In genomic region chr8:47849842-47850241, GRCm38 (mm10) we compare ENCODE assay signal across 16 mouse cellular contexts. TPM values are rescaled to one million over a fixed set of nuclear protein-coding genes. Genes with fewer than 3 reads are reported as not detected.
A peak's percentile ranks its signal among the peaks of the same experiment; 100 is the strongest.
DNase-seq lines count a peak whose midpoint lies in the region; ATAC-seq and TF ChIP-seq lines count a peak whose summit lies in the region.
"Had no signal": no experiment of that assay in that cellular context is flagged by ENCODE, and none has a peak within 500 bp of the region (broad histone marks: within the 10 kb centered on the region; RNA-seq: fewer than 3 reads in every experiment).

No protein-coding gene starts in this region.

- no peaks in the 10 kb centered on the region for H3K79me2 ChIP-seq in liver, adult 2 months (ENCODE audit: control insufficient read depth, insufficient read depth, low read length)

- 87% methylated on average over 8 of the region's 8 CpGs for WGBS in liver, adult 2 months
- WGBS in liver, embryonic 12.5 days (ENCODE audit: insufficient replicate concordance), result 67% methylated on average over 8 of the region's 8 CpGs
- WGBS in intestine, embryonic 15.5 days, result 78% methylated on average over 8 of the region's 8 CpGs

- no peak for TF ChIP-seq POLR2A in liver, adult 2 months (IDR thresholded peaks at IDR 0.05; ENCODE audit: extremely low read depth, insufficient read depth, low read length)

- H3K4me1 ChIP-seq in liver, adult 2 months (ENCODE audit: control insufficient read depth, insufficient read depth, low read length), result no peaks in the 10 kb centered on the region
- peaks cover 10% of the 10 kb centered on the region for H3K4me1 ChIP-seq in liver, embryonic 12.5 days
- H3K4me1 ChIP-seq in E14TG2a.4 (replicated peaks; ENCODE audit: low read depth, low read length), result peaks cover 37% of the 10 kb centered on the region
- H3K4me1 ChIP-seq in intestine, embryonic 15.5 days (replicated peaks), result peaks cover 16% of the 10 kb centered on the region; the same call in 1 of the 2 replicates

- H3K4me2 ChIP-seq in liver, embryonic 12.5 days, result no peak overlapping the region
- H3K4me2 ChIP-seq in intestine, embryonic 15.5 days (replicated peaks), result no peak overlapping the region

- peak; percentile 46 for TF ChIP-seq CTCF in liver, adult 2 months (IDR thresholded peaks at IDR 0.05; ENCODE audit: low read depth, low read length)
- TF ChIP-seq CTCF in E14TG2a.4 (conservative IDR thresholded peaks at IDR 0.05; ENCODE audit: low read length), result peak; percentile 39

- DNase-seq in CD4-positive, CD25-positive, alpha-beta regulatory T cell, adult 2 months (ENCODE audit: low read depth, low spot score), result peak; percentile 20
- no peak for DNase-seq in liver, adult 2 months (ENCODE audit: extremely low read depth, low read depth, low spot score)
- DNase-seq in natural killer cell, adult 2 months (ENCODE audit: low spot score in 2 of 2), result peak; percentile 7 to 20
- no peak for DNase-seq in right cerebral cortex, postnatal 10 days (ENCODE audit: low spot score in 2 of 2)
- DNase-seq: adrenal gland, postnatal 14 days; cerebellum, postnatal 10 days; left cerebral cortex, postnatal 4 days had no signal

- H3K9me3 ChIP-seq in liver, embryonic 12.5 days (replicated peaks), result no peaks in the 10 kb centered on the region
- H3K9me3 ChIP-seq in E14TG2a.4 (ENCODE audit: low read length), result no peaks in the 10 kb centered on the region
- no peaks in the 10 kb centered on the region for H3K9me3 ChIP-seq in intestine, embryonic 15.5 days

- H3K9ac ChIP-seq in liver, adult 2 months (ENCODE audit: low read depth, low read length), result no peak overlapping the region
- H3K9ac ChIP-seq in liver, embryonic 12.5 days, result no peak overlapping the region
- H3K9ac ChIP-seq in intestine, embryonic 15.5 days, result no peak overlapping the region

- H3K36me3 ChIP-seq in liver, adult 2 months (ENCODE audit: control insufficient read depth, insufficient read depth, low read length), result peaks cover 22% of the 10 kb centered on the region
- H3K36me3 ChIP-seq in liver, embryonic 12.5 days, result peaks cover 45% of the 10 kb centered on the region
- H3K36me3 ChIP-seq in E14TG2a.4 (ENCODE audit: insufficient read depth, low read length), result peaks cover 50% of the 10 kb centered on the region
- peaks cover 25% of the 10 kb centered on the region for H3K36me3 ChIP-seq in intestine, embryonic 15.5 days

- H3K4me3 ChIP-seq in liver, adult 2 months (ENCODE audit: insufficient read depth, low read depth, low read length), result no peak overlapping the region
- H3K4me3 ChIP-seq in liver, embryonic 12.5 days, result no peak overlapping the region
- H3K4me3 ChIP-seq in E14TG2a.4 (replicated peaks; ENCODE audit: low read length), result no peak overlapping the region
- no peak overlapping the region for H3K4me3 ChIP-seq in intestine, embryonic 15.5 days (replicated peaks)

- ATAC-seq in CD4-positive, CD25-positive, alpha-beta regulatory T cell, adult 4 months, result no peak
- no peak for ATAC-seq in liver, embryonic 12.5 days
- ATAC-seq in intestine, embryonic 15.5 days, result no peak

- no peak overlapping the region for H3K27ac ChIP-seq in liver, adult 2 months (replicated peaks; ENCODE audit: insufficient read depth, low read depth, low read length)
- no peak overlapping the region for H3K27ac ChIP-seq in liver, embryonic 12.5 days
- H3K27ac ChIP-seq in intestine, embryonic 15.5 days, result no peak overlapping the region

- H3K27me3 ChIP-seq in liver, adult 2 months (ENCODE audit: control insufficient read depth, insufficient read depth, low read length), result no peaks in the 10 kb centered on the region
- no peaks in the 10 kb centered on the region for H3K27me3 ChIP-seq in liver, embryonic 12.5 days (replicated peaks)
- no peaks in the 10 kb centered on the region for H3K27me3 ChIP-seq in E14TG2a.4 (ENCODE audit: insufficient read depth, low read length)
- H3K27me3 ChIP-seq in intestine, embryonic 15.5 days (replicated peaks), result no peaks in the 10 kb centered on the region

RNA-seq across cellular contexts. Expression of gene Cldn22, which starts 25.6 kb away (rescaled TPM):
- polyA plus RNA-seq in CD4-positive, CD25-positive, alpha-beta regulatory T cell, adult 4 months (2017; shearing (Covaris generic)), result not detected
- total RNA-seq in liver, adult 2 months (2014; rRNA removed), result not detected in 2 replicates
- polyA plus RNA-seq in liver, adult 2 months (2012; rRNA removed), result not detected in 2 replicates
- polyA plus RNA-seq in liver, embryonic 12.5 days (2016; fragmentation: Nextera tagmentation; extraction: Ambion mirVana), result not detected in 2 replicates
- not detected in 2 replicates for polyA plus RNA-seq in intestine, embryonic 15.5 days (2015; fragmentation: Nextera tagmentation; extraction: Ambion mirVana)
- total RNA-seq: left cerebral cortex, postnatal 4 days; megakaryocyte progenitor cell, adult 5-6 weeks had no signal
- polyA plus RNA-seq: embryonic facial prominence, embryonic 14.5 days; heart, postnatal 0 days; neural tube, embryonic 14.5 days had no signal

RNA-seq across cellular contexts. Expression of gene Cldn24, which starts 27.9 kb away (rescaled TPM):
- polyA plus RNA-seq in CD4-positive, CD25-positive, alpha-beta regulatory T cell, adult 4 months (2017; shearing (Covaris generic)), result not detected
- not detected in 2 replicates for total RNA-seq in liver, adult 2 months (2014; rRNA removed)
- not detected in 2 replicates for polyA plus RNA-seq in liver, adult 2 months (2012; rRNA removed)
- not detected in 2 replicates for polyA plus RNA-seq in liver, embryonic 12.5 days (2016; fragmentation: Nextera tagmentation; extraction: Ambion mirVana)
- polyA plus RNA-seq in intestine, embryonic 15.5 days (2015; fragmentation: Nextera tagmentation; extraction: Ambion mirVana), result not detected in 2 replicates
- total RNA-seq: adrenal gland, postnatal 14 days; gastrocnemius, adult 18-20 months; left cerebral cortex, postnatal 4 days; megakaryocyte progenitor cell, adult 5-6 weeks had no signal
- polyA plus RNA-seq: embryonic facial prominence, embryonic 14.5 days; heart, postnatal 0 days; neural tube, embryonic 14.5 days had no signal

Comparison
In these comparisons a context has a peak if more than half of its experiments do, and no peak if none do; other contexts are left out.
1. DNase-seq: peak in CD4-positive, CD25-positive, alpha-beta regulatory T cell, adult 2 months (single experiment) and natural killer cell, adult 2 months (2 of 2); none in liver, adult 2 months (single experiment) and right cerebral cortex, postnatal 10 days (0 of 2).